Mouse (Mus musculus) kidney, adult 11 months (tissue): ENCODE results near the gene Tmem132b.
A peak's percentile ranks its signal among the peaks of the same experiment; 100 is the strongest.
"Not testable (repeated sequence)": the region's sequence is repeated elsewhere in the genome, so short reads cannot be mapped to it uniquely, and the experiment has no call there.

Source experiments
- DNase-seq: peaks from one replicate; pipeline ENCODE4 v3.0.0; 2022

Gene Tmem132b

DNA sequence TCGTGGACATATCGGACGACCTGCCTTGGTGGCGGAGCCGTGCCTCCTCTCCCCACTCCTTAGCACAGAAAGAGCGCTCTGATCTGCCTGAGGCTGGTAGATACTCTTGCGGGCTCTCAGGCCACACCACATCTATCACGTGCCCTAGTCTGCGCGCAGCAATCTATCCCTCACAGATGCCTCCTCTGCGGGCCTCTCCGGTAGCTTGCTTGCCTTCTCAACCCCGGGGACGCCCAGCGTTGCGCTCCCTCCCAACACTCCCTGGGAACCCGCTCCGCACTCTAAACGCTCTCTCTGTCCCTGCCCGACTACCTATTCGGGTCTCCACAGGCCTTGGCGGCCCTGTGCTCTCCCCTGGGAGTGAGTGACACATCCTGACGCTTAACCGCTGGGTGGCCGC is at the start of gene Tmem132b:
Gene Tmem132b (plus strand): TSS at position 141 of the 400 bp plus-strand sequence.
- no peak for DNase-seq

DNA sequence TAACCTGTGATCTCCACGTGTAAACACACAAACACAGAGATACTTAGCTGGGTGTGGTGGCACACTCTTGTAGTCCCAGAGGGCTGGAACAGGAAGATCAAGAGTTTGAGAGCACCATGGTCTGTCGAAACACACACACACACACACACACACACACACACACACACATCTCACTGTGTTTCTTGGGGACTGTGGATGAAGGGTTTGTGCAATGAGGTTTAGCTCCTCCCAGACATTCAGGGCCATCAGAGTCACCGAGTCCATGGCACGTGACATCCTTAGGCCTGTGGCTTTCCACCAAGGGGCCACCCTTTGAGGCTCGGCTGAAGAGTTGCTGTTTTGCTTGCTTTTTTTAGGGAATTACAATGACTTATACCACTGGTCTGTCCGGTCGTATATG is 49.1 kb upstream of the Tmem132b start:
- DNase-seq = no peak

DNA sequence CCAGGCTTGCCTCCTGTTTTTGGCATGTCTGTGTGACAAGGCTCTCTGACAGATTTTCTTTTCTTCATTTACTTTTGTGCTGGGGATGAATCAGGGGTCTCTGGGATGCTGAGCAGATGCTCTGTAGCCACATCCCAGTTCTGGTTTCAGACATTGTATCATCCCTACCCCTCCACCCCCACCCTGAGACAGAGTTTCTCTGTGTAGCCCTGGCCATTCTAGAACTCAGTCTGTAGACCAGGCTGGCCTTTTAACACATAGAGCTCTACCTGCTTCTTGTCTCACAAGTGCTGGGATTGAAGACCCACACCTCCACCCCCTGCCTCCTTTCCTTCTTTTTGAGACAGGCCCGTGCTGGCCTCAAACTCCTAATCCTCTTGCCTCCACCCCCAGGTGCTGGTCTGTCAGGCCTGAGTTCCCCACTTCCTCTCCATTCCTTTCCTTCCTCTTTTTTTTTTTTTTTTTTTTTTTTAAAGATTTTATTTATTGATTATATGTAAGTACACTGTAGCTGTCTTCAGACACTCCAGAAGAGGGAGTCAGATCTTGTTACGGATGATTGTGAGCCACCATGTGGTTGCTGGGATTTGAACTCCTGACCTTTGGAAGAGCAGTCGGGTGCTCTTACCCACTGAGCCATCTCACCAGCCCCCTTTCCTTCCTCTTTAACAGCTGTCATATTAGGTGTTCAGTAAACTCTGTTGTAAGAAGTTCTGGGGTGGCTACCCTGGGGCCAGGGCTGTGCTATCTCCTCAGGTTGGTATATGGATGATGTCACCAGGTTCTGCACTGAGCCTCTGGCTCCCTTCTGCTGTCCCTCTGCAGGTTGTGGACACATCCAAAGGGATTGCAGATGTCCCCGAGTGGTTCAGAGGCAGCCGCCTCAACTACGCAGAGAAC is 47.6 kb upstream of the Tmem132b start:
- no peak for DNase-seq

DNA sequence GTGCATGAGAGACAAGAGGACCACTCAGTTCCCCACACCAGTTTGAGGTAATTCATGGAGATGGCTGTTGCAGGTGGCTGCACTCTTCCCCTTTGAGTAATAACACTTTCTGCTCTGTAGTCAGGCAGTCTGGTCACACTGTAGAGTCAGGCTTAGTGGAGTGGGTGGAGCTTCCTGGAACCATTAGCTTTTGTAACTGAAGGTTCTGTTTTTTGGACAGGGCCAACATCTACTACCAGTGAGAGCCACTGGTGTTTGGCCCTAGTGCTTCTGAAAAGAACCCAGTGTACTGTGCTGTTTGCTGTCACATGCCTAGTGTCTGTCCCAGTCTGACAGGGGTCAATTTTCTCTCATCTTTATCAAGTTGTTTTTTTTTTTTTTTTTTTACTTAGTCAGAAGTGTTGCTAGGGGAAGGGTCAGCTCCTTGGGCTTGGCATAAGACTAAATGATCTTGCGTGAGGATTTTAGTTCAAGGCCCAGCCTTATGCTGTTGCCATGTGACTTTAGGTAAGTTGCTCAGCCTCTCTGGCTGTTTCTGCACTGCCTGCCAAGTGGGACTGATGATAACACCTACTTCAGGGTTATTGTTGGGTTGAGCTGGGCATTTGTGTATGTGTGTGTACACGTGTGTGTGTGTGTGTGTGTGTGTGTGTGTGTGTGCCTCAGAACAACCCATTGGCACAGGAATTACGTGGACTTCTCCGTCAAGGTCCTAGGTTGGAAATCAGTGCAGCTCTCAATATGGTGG is 46.4 kb upstream of the Tmem132b start:
- DNase-seq = no peak

DNA sequence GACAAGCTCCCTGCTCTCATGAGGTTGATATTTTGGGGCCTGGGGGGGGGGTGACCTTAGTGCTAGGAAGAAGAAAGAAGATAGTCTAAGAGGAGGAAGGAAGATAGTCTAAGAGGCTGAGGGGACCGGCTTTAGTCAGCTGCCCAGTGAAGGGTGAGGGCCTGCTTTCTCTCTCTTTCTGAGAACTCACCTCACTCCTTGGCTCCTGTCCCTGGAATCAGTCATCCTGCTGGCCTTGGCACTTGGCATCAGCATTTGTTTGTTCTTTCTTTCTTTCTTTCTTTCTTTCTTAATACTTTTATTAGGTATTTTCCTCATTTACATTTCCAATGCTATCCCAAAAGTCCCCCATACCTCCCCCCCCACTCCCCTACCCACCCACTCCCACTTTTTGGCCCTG is 45.5 kb upstream of the Tmem132b start:
- DNase-seq = no peak

DNA sequence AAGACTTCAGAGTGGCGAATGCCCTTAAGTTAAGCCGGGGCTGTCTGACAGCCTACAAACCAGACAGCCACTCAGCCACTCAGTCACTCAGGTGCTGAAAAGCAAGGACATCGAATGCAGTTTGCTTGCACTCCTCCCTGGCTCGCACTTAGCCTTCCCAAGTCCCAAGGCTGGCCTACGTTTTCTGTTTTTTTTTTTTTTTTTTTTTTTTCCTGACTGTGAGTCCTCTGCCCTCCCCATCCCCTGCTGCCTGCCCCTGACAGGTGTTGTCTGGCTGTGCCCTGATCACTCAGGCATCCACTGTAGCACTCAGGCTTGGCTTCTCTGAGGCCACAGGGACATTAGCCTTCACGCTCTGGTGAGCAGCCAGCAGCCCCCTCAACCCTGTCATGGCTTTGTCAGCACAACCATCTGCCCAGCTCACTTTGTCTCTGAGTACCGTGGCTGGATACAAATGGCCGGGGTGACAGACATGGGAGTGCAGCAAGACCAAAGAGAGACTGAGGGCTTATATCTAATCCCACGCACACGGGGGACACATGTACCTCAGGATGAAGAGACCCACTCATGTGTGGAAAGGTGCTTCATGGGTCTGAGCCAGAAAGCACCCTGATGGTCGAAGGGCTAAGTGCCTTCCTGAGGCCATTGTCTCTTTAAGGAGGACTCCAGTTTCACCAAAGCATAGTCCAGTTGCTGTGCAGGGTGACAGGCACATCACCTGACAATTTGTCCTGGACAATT is 44.0 kb upstream of the Tmem132b start:
- peak; percentile 91 for DNase-seq

DNA sequence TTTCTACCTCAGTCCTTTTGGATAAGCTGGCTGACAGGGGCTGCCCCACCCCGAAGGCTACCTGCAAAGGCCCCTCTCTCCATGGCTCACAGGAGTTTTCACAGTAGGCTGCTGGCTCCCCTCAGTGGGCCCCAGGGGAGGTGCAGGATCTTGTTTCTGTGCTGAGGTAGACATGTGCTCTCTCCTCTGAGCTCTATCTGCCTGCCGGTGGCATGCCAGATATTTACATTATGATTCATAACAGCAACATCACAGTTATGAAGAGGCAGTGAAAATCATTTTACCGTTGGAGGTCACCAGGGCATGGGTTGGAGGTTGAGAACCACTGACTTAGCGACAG is 43.5 kb upstream of the Tmem132b start:
- no peak for DNase-seq

DNA sequence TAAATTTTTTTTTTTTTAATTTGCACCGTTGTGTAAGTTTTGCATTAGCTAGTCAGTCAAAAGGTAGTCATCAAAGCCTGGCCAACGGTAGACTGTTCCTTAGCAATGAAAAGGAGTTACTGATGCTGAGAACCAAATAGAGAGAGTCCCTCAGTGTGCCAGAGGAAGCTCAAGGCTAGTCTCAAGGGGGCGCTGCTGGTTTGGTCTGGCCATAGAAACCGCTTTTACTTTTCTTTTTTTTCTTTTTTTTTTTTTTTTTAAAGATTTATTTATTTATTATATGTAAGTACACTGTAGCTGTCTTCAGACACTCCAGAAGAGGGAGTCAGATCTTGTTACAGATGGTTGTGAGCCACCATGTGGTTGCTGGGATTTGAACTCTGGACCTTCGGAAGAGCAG is 42.6 kb upstream of the Tmem132b start:
- not testable (repeated sequence) for DNase-seq

DNA sequence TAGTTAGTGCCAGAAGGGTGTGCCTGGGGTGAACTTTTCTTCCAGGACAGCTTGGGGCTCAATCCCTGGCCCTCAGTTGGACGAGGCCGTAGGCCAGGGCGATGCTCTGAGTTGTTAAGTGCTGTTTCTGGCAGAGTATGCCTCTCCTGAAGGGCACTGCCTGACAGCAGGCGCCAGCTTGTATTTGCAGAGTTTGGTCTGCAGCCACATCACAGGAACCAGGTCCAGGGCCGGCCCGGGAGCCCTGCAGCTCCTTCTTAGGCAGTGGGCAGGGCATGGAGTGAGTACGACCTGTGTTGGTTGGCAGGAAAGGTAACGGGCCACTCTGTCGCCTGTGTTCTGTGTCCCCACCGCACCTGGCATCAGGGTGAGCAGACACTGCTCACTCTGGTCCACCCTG is 40.5 kb upstream of the Tmem132b start:
- no peak for DNase-seq

DNA sequence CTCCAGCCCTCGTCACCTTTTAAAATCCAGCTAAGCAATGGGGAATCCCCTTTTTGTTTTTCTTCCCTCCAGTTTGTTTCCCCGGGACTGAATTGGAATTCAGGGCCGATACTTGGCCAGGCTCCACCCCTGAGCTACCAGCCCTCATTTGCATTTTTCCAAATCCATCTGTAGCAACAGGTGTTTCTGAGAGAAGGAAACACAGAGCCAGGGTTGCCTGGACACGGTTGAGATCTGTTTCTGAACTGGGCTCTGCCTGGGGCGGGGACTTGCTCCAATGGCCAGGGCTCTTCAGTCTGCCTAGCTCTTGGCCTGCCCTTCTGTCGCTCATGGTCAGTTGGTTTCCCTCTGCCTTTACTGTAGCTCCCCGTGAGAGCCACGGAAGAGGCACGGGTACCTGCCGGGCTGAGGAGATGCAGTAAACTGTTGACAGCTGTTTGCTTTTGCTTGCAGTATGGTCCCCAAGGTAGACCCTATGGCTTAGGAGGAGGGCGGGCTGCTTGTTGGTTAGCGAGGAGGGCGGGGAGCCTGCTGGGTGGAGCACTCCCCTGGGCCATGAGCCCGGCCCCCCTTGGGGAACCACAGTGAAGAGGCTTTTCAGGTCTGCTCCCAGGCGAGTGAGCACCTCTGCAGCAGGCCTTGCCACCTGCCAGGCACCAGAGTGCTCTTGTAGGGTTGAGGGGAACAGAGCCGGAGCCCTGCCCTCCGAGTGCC is 39.0 kb upstream of the Tmem132b start:
- no peak for DNase-seq

DNA sequence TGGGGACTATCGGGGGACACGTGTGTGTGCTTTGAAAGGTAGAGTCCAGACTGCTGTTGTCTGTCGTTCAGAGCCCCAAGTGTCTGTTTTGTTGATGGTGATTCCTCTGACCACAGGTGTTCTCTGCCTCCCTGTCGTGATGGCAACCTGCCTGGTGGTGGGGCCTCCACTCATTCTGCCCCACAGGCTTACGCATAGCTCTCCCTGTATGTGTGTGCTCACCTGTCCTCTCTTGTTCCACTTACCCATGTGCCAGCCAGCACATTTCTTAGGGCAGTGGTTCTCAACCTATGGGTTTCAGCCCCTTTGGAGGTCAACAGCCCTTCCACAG is 38.5 kb upstream of the Tmem132b start:
- no peak for DNase-seq

DNA sequence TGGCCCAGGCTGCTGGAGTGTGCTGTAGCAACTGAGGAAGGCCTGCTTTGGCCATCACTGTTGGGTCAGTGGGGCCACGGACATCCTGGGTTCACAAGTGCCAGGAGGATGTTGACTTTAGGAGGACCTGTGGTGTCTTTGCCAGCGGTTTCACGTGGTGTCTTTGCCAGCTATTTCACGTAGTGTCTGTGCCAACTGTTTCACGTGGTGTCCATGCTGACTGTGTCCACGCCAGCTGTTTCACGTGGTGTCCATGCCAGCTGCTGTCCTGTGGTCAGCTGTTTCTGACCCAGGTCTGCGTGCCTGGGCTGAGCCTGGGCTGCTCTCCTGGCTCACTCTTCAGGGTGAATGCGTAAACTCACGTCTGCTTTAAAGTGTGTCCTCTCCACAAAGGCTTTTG is 35.9 kb upstream of the Tmem132b start:
- peak; percentile 82 for DNase-seq

DNA sequence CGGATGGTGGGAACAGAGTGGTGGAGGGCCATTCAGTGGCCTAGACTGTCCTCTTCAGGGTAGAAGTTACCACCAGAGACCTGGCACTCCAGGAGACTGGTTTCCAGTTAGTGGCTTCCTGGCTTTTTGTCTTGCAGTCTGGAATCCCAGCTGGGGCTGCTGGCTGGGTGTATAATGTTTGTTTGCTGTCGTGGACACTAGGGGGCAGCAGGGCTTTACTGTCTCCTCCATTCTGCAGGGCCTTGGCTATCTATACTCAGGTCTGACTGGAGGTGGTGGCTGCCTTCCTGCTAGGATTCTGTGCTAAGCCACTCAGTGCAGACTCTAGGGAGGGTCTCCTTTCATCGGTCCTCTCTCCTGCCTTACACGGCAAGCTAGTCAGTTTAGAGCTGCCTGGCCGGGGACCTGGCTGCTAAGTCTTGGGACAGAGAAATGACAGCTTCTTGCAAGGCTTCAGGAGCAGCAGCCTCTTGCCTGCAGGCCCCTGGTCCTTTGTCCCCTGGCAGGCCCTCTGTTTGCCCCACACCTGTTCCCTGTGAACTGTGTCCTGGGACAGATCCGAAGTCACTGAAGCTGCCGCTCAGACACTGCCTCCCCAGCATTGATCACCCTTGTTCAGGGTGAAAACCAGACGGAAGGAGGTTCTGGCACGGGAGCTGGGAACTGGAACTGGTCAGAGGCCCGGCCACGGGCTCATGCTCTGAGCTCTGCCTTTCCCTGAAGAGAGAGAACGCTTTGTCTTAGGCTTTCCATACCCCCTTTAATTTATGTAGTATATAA is 33.6 kb upstream of the Tmem132b start:
- peak; percentile 34 for DNase-seq

DNA sequence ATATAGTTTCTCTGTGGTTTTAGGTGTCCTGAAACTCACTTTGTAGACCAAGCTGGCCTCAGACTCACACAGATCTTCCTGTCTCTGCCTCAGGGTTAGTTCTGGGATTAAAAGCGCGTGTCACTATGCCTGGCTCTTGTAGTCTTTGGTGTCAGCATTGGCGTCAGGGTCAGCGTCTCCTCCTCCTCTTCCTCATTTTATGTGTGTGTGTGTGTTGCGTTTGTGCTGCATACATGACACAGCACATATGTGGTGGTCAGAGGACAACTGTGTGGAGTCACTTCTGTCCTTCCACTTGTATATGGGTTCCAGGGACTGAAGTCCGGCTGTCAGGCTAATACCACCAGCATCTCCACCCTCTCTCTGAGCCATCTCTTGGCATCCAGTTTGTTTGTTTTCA is 30.1 kb upstream of the Tmem132b start:
- no peak for DNase-seq

DNA sequence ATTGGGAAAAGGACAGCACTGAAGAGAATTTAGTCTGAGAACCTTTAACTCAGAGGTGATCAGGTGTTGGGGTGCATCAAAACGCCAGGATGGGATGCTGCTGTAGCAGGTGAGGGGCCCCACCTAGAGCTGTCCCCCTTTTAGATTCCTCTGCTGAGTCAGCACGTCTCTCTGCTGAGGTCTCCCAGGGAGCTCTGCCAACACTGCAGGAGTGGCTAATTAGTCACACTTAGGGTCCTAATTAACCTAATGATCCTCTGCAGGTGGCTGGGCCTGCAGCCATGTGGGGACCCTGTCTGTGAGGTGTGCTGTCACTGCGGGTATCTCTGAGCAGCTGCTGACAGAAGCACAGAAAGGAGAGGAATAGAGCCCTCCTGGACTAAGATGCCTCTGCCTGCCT is 29.4 kb upstream of the Tmem132b start:
- no peak for DNase-seq

DNA sequence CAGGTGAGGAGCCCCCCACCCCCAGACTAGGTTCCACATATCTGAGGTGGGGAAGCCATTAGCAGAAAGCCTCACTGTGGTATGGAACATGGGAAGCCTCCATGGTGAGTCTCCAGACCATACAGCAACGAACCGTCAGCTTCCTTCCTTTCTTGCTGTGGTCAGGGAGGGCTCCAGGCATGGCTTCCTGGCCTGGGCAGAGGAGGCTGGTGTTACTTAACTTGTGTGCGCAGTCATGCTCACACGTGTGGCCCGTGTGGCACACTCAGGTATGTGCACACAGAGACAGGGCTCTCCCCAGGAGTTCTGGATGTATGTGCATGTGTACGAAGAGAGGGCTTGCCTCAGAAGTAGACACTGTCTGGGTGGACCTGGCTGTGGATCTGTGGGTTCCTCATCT is 27.9 kb upstream of the Tmem132b start:
- DNase-seq = no peak

DNA sequence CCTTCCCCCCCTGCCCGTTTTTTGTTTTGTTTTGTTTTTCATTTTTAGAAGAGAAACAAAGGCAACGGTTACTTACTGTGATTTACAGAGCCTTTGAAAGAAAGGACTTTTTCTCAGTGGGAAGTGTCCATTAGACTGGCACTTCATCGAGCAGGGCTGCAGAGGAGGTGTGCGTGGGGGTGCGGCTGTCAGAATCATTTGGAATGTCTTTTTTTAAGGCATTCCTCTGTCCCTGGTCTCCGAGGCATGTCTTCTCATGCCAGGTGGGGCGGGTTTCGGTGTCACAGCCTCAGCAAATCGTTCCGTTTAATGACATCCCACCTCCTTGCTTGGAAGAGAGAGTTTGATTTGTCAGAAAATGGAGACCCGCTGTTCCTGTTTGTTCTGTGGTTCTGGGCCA is 26.9 kb upstream of the Tmem132b start:
- DNase-seq = no peak

DNA sequence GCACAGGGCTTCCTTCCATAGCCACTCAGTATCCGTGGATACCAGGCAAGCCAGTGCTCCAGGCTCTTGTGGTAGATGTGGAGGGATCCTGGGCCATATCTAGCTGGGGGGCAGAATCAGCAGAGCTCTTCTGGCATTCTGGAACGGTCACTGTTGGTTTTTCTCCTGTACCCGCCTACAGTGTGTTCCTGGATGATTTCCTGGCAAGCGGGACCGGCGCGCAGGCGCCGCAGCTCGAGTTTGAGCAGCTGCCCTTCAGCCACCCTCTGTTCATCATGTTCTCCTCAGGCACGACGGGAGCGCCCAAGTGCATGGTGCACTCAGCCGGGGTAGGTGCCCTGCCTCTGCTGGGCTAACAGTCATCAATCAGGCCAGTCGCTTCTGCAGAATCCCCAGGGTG is 25.6 kb upstream of the Tmem132b start:
- DNase-seq = no peak

DNA sequence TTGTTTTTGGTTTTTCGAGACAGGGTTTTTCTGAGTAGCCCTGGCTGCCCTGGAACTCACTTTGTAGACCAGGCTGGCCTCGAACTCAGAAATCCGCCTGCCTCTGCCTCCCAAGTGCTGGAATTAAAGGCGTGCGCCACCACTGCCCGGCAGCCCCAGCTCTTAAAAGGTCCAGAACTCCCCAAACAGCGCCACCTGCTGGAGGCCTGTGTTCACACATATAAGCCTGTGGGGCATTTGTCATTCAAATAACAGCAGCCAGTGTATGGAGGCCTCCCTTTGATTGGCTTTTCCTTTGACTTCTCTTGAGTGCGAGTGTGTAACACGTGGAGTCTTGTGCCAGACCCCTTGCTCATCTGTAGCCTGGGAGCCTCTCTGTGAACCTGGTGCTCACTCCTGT is 24.0 kb upstream of the Tmem132b start:
- no peak for DNase-seq

DNA sequence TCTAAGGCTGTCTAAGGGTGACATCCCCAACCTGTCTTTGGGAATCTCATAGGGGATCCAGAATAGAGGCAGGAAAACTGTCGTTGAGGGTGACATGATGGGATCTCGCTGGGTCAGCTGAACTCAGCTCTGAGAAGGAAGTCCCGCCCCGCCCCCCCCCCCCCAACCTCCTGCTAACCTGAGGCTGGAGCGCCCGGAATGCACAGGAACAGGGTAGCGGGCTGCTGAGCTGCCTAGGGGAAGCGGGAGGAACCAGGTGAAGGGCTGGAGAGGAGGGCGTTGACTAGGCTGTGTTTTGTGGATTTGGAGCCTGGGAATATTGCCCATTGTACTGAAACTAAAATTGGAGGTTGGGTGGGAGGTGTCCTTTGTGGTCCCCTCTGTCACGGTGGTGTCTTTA is 23.6 kb upstream of the Tmem132b start:
- no peak for DNase-seq

DNA sequence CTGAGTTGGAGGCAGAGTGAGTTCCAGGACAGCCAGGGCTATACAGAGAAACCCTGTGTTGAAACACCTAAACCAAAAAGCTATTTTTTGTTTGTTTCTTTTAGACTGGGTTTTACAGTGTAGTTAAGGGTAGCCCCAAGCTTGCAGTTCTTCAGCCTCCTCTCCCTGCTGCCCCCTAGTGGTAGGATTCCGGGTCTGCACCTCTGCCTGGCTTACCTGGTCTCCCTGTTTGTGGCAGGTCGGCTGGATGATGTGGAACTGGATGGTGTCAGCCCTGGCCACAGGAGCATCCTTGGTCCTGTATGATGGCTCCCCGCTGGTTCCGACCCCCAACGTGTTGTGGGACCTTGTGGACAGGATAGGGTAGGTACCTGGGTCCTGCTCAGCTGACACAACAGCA is 22.0 kb upstream of the Tmem132b start:
- DNase-seq = no peak

DNA sequence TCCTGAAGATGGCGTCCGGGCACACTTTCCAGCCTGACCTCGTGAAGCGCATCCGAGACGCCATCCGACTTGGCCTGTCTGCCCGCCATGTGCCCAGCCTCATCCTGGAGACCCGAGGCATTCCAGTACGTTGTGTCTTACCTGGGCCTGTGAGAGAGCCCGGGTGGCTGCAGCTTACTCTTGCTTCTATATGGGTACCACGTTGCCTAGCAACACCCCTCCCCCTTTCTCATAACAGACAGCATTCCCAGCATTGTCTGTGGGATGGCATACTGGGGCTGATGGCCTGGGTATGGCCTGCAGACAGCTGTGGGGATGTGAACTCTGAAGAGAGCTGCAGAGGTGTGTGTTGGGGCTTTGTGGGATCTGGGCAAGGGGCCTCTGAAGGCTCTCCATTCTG is 16.6 kb upstream of the Tmem132b start:
- no peak for DNase-seq
